ENCODE assay signal across 11 mouse cellular contexts in the genomic region with DNA sequence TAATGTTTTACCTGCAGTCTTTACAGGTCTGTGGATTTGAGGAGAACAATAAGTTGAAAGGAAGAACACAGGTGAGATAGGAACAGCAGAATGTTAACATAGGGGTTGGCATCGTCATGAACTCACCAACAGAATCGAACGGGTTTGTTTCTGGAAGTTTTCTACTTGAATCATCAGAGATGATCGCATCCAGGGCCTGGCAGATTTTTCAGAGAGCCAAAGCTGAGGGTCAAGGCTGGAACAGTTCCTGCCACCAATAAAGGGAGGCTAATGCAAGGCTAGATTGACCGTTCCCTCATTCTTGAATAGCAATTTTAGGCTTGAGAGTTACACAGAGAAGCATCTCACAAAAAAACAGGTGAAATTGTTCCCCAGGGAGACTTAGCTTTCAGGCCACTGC.
"Had no signal": no experiment of that assay in that cellular context is flagged by ENCODE, and none has a peak within 500 bp of the region (broad histone marks: within the 10 kb centered on the region; RNA-seq: fewer than 3 reads in every experiment).

No protein-coding gene starts in this region.

- DNase-seq: retina, postnatal 1 day; right cerebral cortex, adult 18-20 months; right cerebral cortex, postnatal 14 days; right cerebral cortex, postnatal 25 days; right cerebral cortex, postnatal 4 days; spleen, adult 18-20 months; thymus, adult 18-20 months; thymus, adult 2 months; thymus, postnatal 25 days; thymus, postnatal 36 days; thymus, postnatal 4 days had no signal
